Mouse (Mus musculus): ENCODE data around the gene Prss33.

DNA sequence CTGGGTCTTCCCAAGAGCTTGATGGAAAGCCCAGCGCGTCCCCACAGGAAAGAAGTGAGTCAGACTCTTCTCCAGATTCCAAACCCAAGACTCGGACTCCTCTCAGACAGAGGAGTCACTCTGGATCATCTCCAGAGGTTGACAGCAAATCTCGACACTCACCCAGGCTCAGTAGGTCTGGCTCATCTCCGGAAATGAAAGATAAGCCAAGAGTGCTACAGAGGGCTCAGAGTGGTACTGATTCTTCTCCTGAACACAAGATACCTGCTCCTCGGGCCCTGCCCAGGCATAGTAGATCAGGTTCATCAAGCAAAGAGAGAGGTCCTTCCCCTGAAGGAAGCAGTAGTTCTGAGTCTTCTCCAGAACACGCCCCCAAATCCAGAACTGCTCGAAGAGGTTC is 17.3 kb downstream of the Prss33 start:
- no peak for TF ChIP-seq POLR2A (IDR thresholded peaks at IDR 0.05; ENCODE audit: control insufficient read depth, low read depth, low read length)
- no peak for TF ChIP-seq CTCF (IDR thresholded peaks at IDR 0.05; ENCODE audit: control insufficient read depth, insufficient read depth, insufficient replicate concordance, low read depth, low read length)
